Mouse (Mus musculus) liver, adult 2 months (tissue): ENCODE results near the gene Mybpc3.

Experiments
- CTCF ChIP-seq: fragments of 200-500 bp; IDR thresholded peaks from 2 replicates; pipeline ENCODE4 v1.5.1; 2011; ENCODE audit warnings: low read depth, low read length, control low read depth
- POLR2A ChIP-seq: fragments of 200-500 bp; IDR thresholded peaks from 2 replicates; pipeline ENCODE4 v1.6.1; 2011; ENCODE audit warnings: low read length, control low read depth; ENCODE audit not compliant: insufficient read depth; ENCODE audit errors: extremely low read depth

DNA sequence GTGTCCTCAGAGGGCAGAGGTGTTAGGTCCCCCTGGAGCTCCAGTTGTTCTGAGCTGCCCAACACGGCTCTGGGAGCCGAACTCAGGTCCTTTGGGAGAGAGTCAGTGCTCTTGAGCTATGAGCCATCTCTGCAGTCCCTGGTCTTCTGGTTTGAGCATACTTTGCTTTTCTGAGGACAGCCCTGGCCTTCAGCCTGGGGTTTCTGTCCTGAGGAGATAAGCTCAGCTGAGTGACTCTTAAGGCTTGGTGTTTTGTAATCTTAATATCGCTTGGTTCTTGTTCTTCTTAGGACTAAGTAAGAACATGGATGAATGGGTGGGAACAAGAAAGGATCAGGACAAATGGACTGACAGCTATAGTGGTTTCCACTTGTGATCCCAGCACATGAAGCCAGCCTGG is 9.8 kb upstream of the Mybpc3 start:
- TF ChIP-seq CTCF, result no peak
- no peak for TF ChIP-seq POLR2A
